Mouse (Mus musculus): ENCODE data around the gene Tomm40l. TPM values are rescaled to one million over a fixed set of nuclear protein-coding genes. Genes with fewer than 3 reads are reported as not detected.

Gene Tomm40l
- polyA plus RNA-seq, 1 experiment from 2014 or later, result 29.8 TPM

- WGBS, result 77% methylated on average over 4 of the region's 4 CpGs
- Histone ChIP-seq H3K36me3 (peaks cover 63% of the 10 kb centered on the region), H3K27ac (no peak overlapping the region), H3K9me3 (no peaks in the 10 kb centered on the region), H3K9ac (no peak overlapping the region), H3K4me3 (no peak overlapping the region), H3K4me1 (0 out of 2 replicates have a peak, but pooled peaks cover 3% of the 10 kb centered on the region), H3K27me3 (no peaks in the 10 kb centered on the region), H3K4me2 (no peak overlapping the region)
- ATAC-seq (ENCODE audit: insufficient number of reproducible peaks, low FRiP score, low TSS enrichment, low read depth), result no peak
Observed at GRCm38 (mm10) chr1:171234538-171234937, 12.2 kb upstream of the Tomm40l start.

GRCm38 (mm10) chr1:171234126-171234525 is 11.8 kb upstream of the Tomm40l start, which contains the start of gene Fcer1g:
Fcer1g (minus strand) TSS chr1:171234365.
- H3K9me3 ChIP-seq, result no peaks in the 10 kb centered on the region
- peak within 1 kb of the TSS; percentile 4; the same call in 1 of the 2 replicates for H3K4me3 ChIP-seq
- no peak within 1 kb of the TSS for H3K9ac ChIP-seq
- peaks cover 60% of the 10 kb centered on the region for H3K36me3 ChIP-seq
- H3K4me1 ChIP-seq, result 0 out of 2 replicates have a peak, but pooled peaks cover 3% of the 10 kb centered on the region
- WGBS, result 89% methylated on average over 14 of the region's 14 CpGs
- no peak for ATAC-seq (ENCODE audit: insufficient number of reproducible peaks, low FRiP score, low TSS enrichment, low read depth)
- H3K27me3 ChIP-seq, result no peaks in the 10 kb centered on the region
- H3K27ac ChIP-seq, result no peak within 1 kb of the TSS; the same call in 1 of the 2 replicates
- no peak within 1 kb of the TSS for H3K4me2 ChIP-seq

- WGBS, result 88% methylated on average over 12 of the region's 12 CpGs
- H3K27ac ChIP-seq, result no peak overlapping the region; the same call in 1 of the 2 replicates
- H3K36me3 ChIP-seq, result peaks cover 49% of the 10 kb centered on the region
Observed at GRCm38 (mm10) chr1:171232800-171233730, 10.8 kb upstream of the Tomm40l start.

GRCm38 (mm10) chr1:171232348-171232747 is 10.0 kb upstream of the Tomm40l start:
- H3K4me1 ChIP-seq, result 0 out of 2 replicates have a peak, but pooled peaks cover 3% of the 10 kb centered on the region
- H3K9me3 ChIP-seq, result no peaks in the 10 kb centered on the region
- no peak overlapping the region for H3K9ac ChIP-seq
- no peak for ATAC-seq (ENCODE audit: insufficient number of reproducible peaks, low FRiP score, low TSS enrichment, low read depth)
- no peak overlapping the region for H3K27ac ChIP-seq
- peaks cover 42% of the 10 kb centered on the region for H3K36me3 ChIP-seq
- H3K4me2 ChIP-seq, result no peak overlapping the region
- no peak overlapping the region for H3K4me3 ChIP-seq
- WGBS, result 83% methylated on average over 5 of the region's 5 CpGs
- H3K27me3 ChIP-seq, result no peaks in the 10 kb centered on the region

More at GRCm38 (mm10) chr1:171232800-171233730, 10.8 kb upstream of the Tomm40l start:
- H3K27me3 ChIP-seq, result no peaks in the 10 kb centered on the region
- no peak for ATAC-seq (ENCODE audit: insufficient number of reproducible peaks, low FRiP score, low TSS enrichment, low read depth)
- H3K4me2 ChIP-seq, result no peak overlapping the region
- H3K4me1 ChIP-seq, result 0 out of 2 replicates have a peak, but pooled peaks cover 3% of the 10 kb centered on the region
- H3K9ac ChIP-seq, result no peak overlapping the region
- H3K4me3 ChIP-seq, result no peak overlapping the region; the same call in 1 of the 2 replicates
- H3K9me3 ChIP-seq, result no peaks in the 10 kb centered on the region

- Histone ChIP-seq H3K9me3 (no peaks in the 10 kb centered on the region), H3K4me1 (0 out of 2 replicates have a peak, but pooled peaks cover 3% of the 10 kb centered on the region), H3K4me2 (no peak overlapping the region), H3K27me3 (no peaks in the 10 kb centered on the region), H3K9ac (no peak overlapping the region), H3K27ac (no peak overlapping the region), H3K36me3 (peaks cover 37% of the 10 kb centered on the region), H3K4me3 (no peak overlapping the region)
- ATAC-seq (ENCODE audit: insufficient number of reproducible peaks, low FRiP score, low TSS enrichment, low read depth), result no peak
- 80% methylated on average over 4 of the region's 4 CpGs for WGBS
Observed at GRCm38 (mm10) chr1:171231844-171232243, 9.5 kb upstream of the Tomm40l start.

- H3K9ac ChIP-seq, result no peak overlapping the region
- WGBS, result 38% methylated on average over 3 of the region's 3 CpGs
- no peaks in the 10 kb centered on the region for H3K27me3 ChIP-seq
- H3K27ac ChIP-seq, result no peak overlapping the region
- ATAC-seq (ENCODE audit: insufficient number of reproducible peaks, low FRiP score, low TSS enrichment, low read depth), result no peak
- H3K36me3 ChIP-seq, result peaks cover 21% of the 10 kb centered on the region
- no peak overlapping the region for H3K4me2 ChIP-seq
- H3K4me1 ChIP-seq, result 0 out of 2 replicates have a peak, but pooled peaks cover 3% of the 10 kb centered on the region
- H3K4me3 ChIP-seq, result no peak overlapping the region
- H3K9me3 ChIP-seq, result no peaks in the 10 kb centered on the region
Observed at GRCm38 (mm10) chr1:171230215-171230614, 7.9 kb upstream of the Tomm40l start.

GRCm38 (mm10) chr1:171229750-171230149 is 7.4 kb upstream of the Tomm40l start:
- Histone ChIP-seq H3K4me1 (0 out of 2 replicates have a peak, but pooled peaks cover 3% of the 10 kb centered on the region), H3K27me3 (no peaks in the 10 kb centered on the region), H3K36me3 (peaks cover 16% of the 10 kb centered on the region), H3K4me2 (no peak overlapping the region), H3K4me3 (no peak overlapping the region), H3K9me3 (no peaks in the 10 kb centered on the region), H3K27ac (no peak overlapping the region), H3K9ac (no peak overlapping the region)
- 37% methylated on average over 6 of the region's 6 CpGs for WGBS
- ATAC-seq (ENCODE audit: insufficient number of reproducible peaks, low FRiP score, low TSS enrichment, low read depth), result no peak

- ATAC-seq (ENCODE audit: insufficient number of reproducible peaks, low FRiP score, low TSS enrichment, low read depth), result no peak
- Histone ChIP-seq H3K9me3 (no peaks in the 10 kb centered on the region), H3K4me2 (no peak overlapping the region), H3K4me3 (no peak overlapping the region), H3K4me1 (0 out of 2 replicates have a peak, but pooled peaks cover 3% of the 10 kb centered on the region), H3K36me3 (no peaks in the 10 kb centered on the region), H3K27me3 (no peaks in the 10 kb centered on the region), H3K27ac (no peak overlapping the region), H3K9ac (no peak overlapping the region)
- 68% methylated on average over 1 of the region's 1 CpGs for WGBS
Observed at GRCm38 (mm10) chr1:171227879-171228278, 5.6 kb upstream of the Tomm40l start.

- Histone ChIP-seq H3K27me3 (no peaks in the 10 kb centered on the region), H3K9me3 (no peaks in the 10 kb centered on the region), H3K36me3 (no peaks in the 10 kb centered on the region), H3K27ac (no peak overlapping the region), H3K4me3 (no peak overlapping the region), H3K4me1 (peaks cover 6% of the 10 kb centered on the region), H3K9ac (no peak overlapping the region), H3K4me2 (no peak overlapping the region)
- ATAC-seq (ENCODE audit: insufficient number of reproducible peaks, low FRiP score, low TSS enrichment, low read depth), result no peak
- WGBS, result 50% methylated on average over 4 of the region's 4 CpGs
Observed at GRCm38 (mm10) chr1:171226780-171227179, 4.5 kb upstream of the Tomm40l start.

GRCm38 (mm10) chr1:171224857-171225256 is 2.5 kb upstream of the Tomm40l start, which contains the start of gene Apoa2:
Apoa2 (plus strand) TSS chr1:171225054.
- WGBS, result 73% methylated on average over 5 of the region's 5 CpGs
- Histone ChIP-seq H3K9me3 (no peaks in the 10 kb centered on the region), H3K9ac (no peak within 1 kb of the TSS), H3K36me3 (0 out of 2 replicates have a peak, but pooled peaks cover 3% of the 10 kb centered on the region), H3K27ac (no peak within 1 kb of the TSS), H3K4me1 (peaks cover 15% of the 10 kb centered on the region), H3K4me2 (no peak within 1 kb of the TSS), H3K27me3 (no peaks in the 10 kb centered on the region), H3K4me3 (no peak within 1 kb of the TSS)
- no peak for ATAC-seq (ENCODE audit: insufficient number of reproducible peaks, low FRiP score, low TSS enrichment, low read depth)

- ATAC-seq (ENCODE audit: insufficient number of reproducible peaks, low FRiP score, low TSS enrichment, low read depth), result no peak
- 86% methylated on average over 2 of the region's 2 CpGs for WGBS
Observed at GRCm38 (mm10) chr1:171223796-171224195, 1.5 kb upstream of the Tomm40l start.

GRCm38 (mm10) chr1:171223168-171223567 is 854 bp upstream of the Tomm40l start:
- Histone ChIP-seq H3K27me3 (no peaks in the 10 kb centered on the region), H3K9ac (no peak overlapping the region), H3K9me3 (no peaks in the 10 kb centered on the region), H3K27ac (peak overlapping the region; percentile 93), H3K36me3 (peaks cover 20% of the 10 kb centered on the region), H3K4me1 (peaks cover 15% of the 10 kb centered on the region), H3K4me3 (peak overlapping the region; percentile 64), H3K4me2 (peak overlapping the region; percentile 40)
- no peak for ATAC-seq (ENCODE audit: insufficient number of reproducible peaks, low FRiP score, low TSS enrichment, low read depth)
- 81% methylated on average over 6 of the region's 6 CpGs for WGBS

More at GRCm38 (mm10) chr1:171223796-171224195, 1.5 kb upstream of the Tomm40l start:
- H3K27me3 ChIP-seq, result no peaks in the 10 kb centered on the region
- H3K9me3 ChIP-seq, result no peaks in the 10 kb centered on the region
- H3K4me2 ChIP-seq, result no peak overlapping the region
- H3K4me1 ChIP-seq, result peaks cover 15% of the 10 kb centered on the region
- H3K4me3 ChIP-seq, result no peak overlapping the region
- H3K27ac ChIP-seq, result no peak overlapping the region
- H3K36me3 ChIP-seq, result peaks cover 13% of the 10 kb centered on the region
- H3K9ac ChIP-seq, result no peak overlapping the region
